Mouse (Mus musculus) kidney, embryonic 15.5 days (tissue): Measurements from ENCODE around the gene Micall2. TPM values are rescaled to one million over a fixed set of nuclear protein-coding genes. Genes with fewer than 3 reads are reported as not detected.
"Not testable (repeated sequence)": the region's sequence is repeated elsewhere in the genome, so short reads cannot be mapped to it uniquely, and the experiment has no call there.

Experiments used
- ATAC-seq: fragments of 200-750 bp; cut with Nextera tagmentation; replicated peaks from 2 replicates; pipeline ENCODE4 v1.8.0; 2017; ENCODE audit warnings: moderate TSS enrichment; ENCODE audit not compliant: low FRiP score
- H3K27ac ChIP-seq: fragments of 300-500 bp; sonication (generic); 2 replicates; pipeline ENCODE4 v1.5.1; 2015; ENCODE audit warnings: mild to moderate bottlenecking, inconsistent platforms
- H3K27me3 ChIP-seq: fragments of 300-500 bp; sonication (generic); 2 replicates; pipeline ENCODE4 v1.6.1; 2015; ENCODE audit warnings: inconsistent platforms
- H3K36me3 ChIP-seq: fragments of 300-500 bp; sonication (generic); 2 replicates; pipeline ENCODE4 v1.6.1; 2015; ENCODE audit warnings: inconsistent platforms
- H3K4me1 ChIP-seq: fragments of 300-500 bp; sonication (generic); 2 replicates; pipeline ENCODE4 v1.6.1; 2015; ENCODE audit warnings: inconsistent platforms
- H3K4me2 ChIP-seq: fragments of 300-500 bp; sonication (generic); 2 replicates; pipeline ENCODE4 v1.6.1; 2015; ENCODE audit warnings: moderate library complexity, mild to moderate bottlenecking, inconsistent platforms
- H3K4me3 ChIP-seq: fragments of 300-500 bp; sonication (generic); replicated peaks from 2 replicates; pipeline ENCODE4 v1.5.1; 2015; ENCODE audit warnings: mild to moderate bottlenecking, inconsistent platforms
- H3K9ac ChIP-seq: fragments of 300-500 bp; sonication (generic); 2 replicates; pipeline ENCODE4 v1.6.1; 2015; ENCODE audit warnings: mild to moderate bottlenecking, inconsistent platforms
- H3K9me3 ChIP-seq: fragments of 300-500 bp; sonication (generic); replicated peaks from 2 replicates; pipeline ENCODE4 v1.6.1; 2016; ENCODE audit warnings: inconsistent platforms
- WGBS: fragments of 180-500 bp; shearing (Covaris S2); methylation state at CpG from one replicate; pipeline ENCODE4 v1.1.7; 2015; ENCODE audit warnings: mixed read lengths; 5-methylcytosine and 5-hydroxymethylcytosine counted together
- polyA plus RNA-seq: library from polyadenylated mRNA; unstranded; fragments of >200 nt; fragmentation: Nextera tagmentation; extraction: Ambion mirVana; gene quantifications from 2 replicates; pipeline ENCODE4 v1.2.1, GENCODE M21; 2015

The Micall2 gene
- polyA plus RNA-seq, 1 experiment from 2014 or later = 5.9 TPM

DNA sequence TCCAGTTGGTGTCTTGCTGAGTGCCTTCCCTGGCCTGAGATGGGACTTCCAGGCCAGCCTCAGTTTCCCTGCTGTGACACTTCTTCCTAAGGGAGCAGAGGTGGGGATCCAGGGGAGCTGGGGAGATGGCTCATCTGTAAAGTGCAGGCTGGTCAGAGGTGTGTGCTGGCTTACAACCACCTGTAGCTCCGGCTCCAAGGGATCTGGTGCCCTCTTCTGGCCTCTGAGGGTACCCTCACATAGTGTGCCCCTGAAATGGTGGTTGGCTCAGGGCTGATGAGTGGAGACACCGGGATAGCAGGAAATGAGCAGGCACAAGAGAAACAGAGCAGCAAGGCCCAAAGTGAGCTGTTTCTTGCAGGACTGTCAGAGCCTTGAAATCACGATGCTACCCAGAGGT is 9.6 kb upstream of the Micall2 start:
- no peaks in the 10 kb centered on the region; the same call in 1 of the 2 replicates for H3K27me3 ChIP-seq
- H3K36me3 ChIP-seq = peaks cover 9% of the 10 kb centered on the region
- H3K4me2 ChIP-seq = no peak overlapping the region
- WGBS = 4% methylated on average over 3 of the region's 3 CpGs
- H3K9me3 ChIP-seq = no peaks in the 10 kb centered on the region
- H3K27ac ChIP-seq = no peak overlapping the region
- ATAC-seq = peak; percentile 83
- peaks cover 5% of the 10 kb centered on the region; the same call in 1 of the 2 replicates for H3K4me1 ChIP-seq
- no peak overlapping the region for H3K4me3 ChIP-seq
- no peak overlapping the region for H3K9ac ChIP-seq

- WGBS = 38% methylated on average over 3 of the region's 3 CpGs
- H3K9me3 ChIP-seq, H3K4me1 ChIP-seq, ATAC-seq, H3K27me3 ChIP-seq, H3K4me3 ChIP-seq, H3K9ac ChIP-seq, H3K27ac ChIP-seq, H3K4me2 ChIP-seq, H3K36me3 ChIP-seq: not testable (repeated sequence)
Observed at GRCm38 (mm10) chr5:139742640-139743039, 6.5 kb upstream of the Micall2 start.

DNA sequence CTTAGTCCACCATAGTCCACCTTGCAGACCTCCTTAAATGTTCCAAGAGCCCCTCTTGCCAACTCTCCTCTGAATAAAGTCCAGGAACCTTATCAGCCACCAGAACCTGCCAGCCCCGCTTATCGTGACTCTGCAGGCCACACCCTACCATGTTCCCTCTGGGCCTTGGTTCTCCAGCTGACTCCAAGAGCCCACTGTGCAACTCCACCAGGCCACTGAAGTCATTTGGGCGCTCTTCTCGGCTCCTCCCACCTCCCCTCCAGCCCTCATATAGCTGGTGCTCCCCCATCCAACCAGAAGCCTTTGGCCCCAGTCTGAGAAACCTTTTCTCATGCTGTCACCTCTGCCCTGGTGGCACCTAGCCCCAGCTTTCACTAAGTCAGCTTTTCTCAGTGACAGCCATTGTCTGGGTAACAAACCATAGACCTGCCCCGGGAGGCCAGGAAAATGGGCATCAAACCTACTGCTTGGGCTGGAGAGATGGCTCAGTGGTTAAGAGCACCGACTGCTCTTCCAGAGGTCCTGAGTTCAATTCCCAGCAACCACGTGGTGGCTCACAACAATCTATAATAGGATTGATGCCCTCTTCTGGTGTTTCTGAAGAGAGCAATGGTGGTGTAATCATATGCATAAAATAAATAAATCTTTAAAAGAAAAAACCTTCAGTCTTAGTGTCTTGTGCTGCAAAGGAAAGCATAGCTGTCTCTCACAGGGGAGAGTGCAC is 2.6 kb upstream of the Micall2 start:
- peaks cover 41% of the 10 kb centered on the region for H3K4me1 ChIP-seq
- H3K36me3 ChIP-seq = no peaks in the 10 kb centered on the region
- no peaks in the 10 kb centered on the region for H3K9me3 ChIP-seq
- H3K27ac ChIP-seq = no peak overlapping the region
- no peak overlapping the region for H3K4me2 ChIP-seq
- peaks cover 4% of the 10 kb centered on the region; the same call in 1 of the 2 replicates for H3K27me3 ChIP-seq
- no peak overlapping the region for H3K9ac ChIP-seq
- ATAC-seq = no peak
- WGBS = 78% methylated on average over 7 of the region's 7 CpGs
- no peak overlapping the region for H3K4me3 ChIP-seq

DNA sequence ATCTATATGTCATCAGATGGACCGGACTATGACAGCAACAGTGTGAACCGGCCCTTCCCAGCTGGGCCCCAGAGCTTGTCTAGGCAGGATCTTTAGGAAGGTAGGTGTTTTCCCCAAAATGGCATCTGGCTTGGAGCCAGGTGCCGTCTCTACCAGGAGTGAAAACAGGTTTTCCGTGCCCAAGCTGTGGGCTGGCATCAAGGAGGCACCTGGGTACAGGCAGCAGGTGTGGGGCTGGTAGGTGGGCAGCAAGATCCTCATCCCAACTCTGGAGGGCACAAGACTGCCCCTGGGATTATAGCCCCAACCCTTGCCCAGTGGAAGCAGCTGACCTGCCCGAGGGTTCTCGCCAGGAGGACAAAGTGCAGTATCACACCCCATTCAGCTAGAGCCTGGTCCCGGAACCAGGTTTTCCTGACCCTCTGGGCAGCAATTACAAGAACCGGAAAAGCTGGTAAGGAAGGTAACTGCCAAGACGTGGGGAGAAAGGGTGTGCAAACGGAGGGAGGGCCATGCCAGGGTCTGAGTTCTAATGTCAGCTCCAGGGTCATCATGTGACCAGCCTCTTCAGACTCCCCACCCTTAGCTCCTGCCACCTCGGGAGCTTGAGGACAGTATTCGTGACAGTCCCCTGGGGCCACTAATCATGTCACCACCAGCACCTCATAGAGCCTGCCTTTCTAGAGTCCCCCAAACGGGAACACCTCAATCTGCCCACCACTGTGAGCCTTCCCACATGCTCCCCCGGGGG is 1.9 kb upstream of the Micall2 start:
- Histone ChIP-seq H3K36me3 (no peaks in the 10 kb centered on the region), H3K27ac (no peak overlapping the region), H3K4me2 (no peak overlapping the region), H3K27me3 (peaks cover 4% of the 10 kb centered on the region; the same call in 1 of the 2 replicates), H3K9me3 (no peaks in the 10 kb centered on the region), H3K4me3 (no peak overlapping the region), H3K4me1 (peaks cover 44% of the 10 kb centered on the region), H3K9ac (no peak overlapping the region)
- ATAC-seq = no peak
- WGBS = 77% methylated on average over 14 of the region's 14 CpGs

DNA sequence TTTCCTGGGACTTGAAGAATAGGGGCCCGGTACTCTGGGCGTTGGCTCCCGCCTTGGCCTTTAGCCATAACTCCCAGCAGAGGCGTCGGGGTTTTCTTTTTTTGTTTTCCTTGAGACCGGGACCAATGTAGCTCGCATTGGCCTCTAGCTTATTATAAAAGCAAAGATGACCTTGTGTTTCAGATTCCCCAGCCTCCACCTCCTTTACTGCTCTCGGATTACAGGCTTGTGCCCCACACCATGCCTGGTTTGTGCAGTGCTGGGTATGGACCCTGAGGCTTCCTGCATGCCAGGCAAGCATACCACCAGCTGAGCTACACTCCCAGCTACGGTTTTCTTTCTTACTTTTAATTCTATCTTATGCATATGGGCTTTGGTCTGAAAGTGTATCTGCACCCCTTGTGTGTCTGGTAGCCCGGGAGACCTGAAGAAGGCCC is 386 bp upstream of the Micall2 start:
- H3K9ac ChIP-seq = no peak overlapping the region
- H3K27ac ChIP-seq = peak overlapping the region; percentile 75
- 12% methylated on average over 10 of the region's 10 CpGs for WGBS
- H3K4me1 ChIP-seq = peaks cover 47% of the 10 kb centered on the region
- peaks cover 4% of the 10 kb centered on the region; the same call in 1 of the 2 replicates for H3K27me3 ChIP-seq
- H3K4me3 ChIP-seq = peak overlapping the region; percentile 57
- no peaks in the 10 kb centered on the region for H3K36me3 ChIP-seq
- peak; percentile 44 for ATAC-seq
- H3K4me2 ChIP-seq = peak overlapping the region; percentile 99
- no peaks in the 10 kb centered on the region for H3K9me3 ChIP-seq

- H3K4me1 ChIP-seq = peaks cover 64% of the 10 kb centered on the region
- H3K27me3 ChIP-seq = peaks cover 4% of the 10 kb centered on the region; the same call in 1 of the 2 replicates
- H3K9me3 ChIP-seq = no peaks in the 10 kb centered on the region
- H3K4me2 ChIP-seq = peak overlapping the region; percentile 99
- no peak overlapping the region; the same call in 1 of the 2 replicates for H3K9ac ChIP-seq
- H3K36me3 ChIP-seq = no peaks in the 10 kb centered on the region
- H3K27ac ChIP-seq = no peak overlapping the region
- no peak for ATAC-seq
- 66% methylated on average over 7 of the region's 7 CpGs for WGBS
- H3K4me3 ChIP-seq = peak overlapping the region; percentile 57; the same call in 1 of the 2 replicates
Observed at GRCm38 (mm10) chr5:139734746-139735145, 1.4 kb downstream of the Micall2 start.

DNA sequence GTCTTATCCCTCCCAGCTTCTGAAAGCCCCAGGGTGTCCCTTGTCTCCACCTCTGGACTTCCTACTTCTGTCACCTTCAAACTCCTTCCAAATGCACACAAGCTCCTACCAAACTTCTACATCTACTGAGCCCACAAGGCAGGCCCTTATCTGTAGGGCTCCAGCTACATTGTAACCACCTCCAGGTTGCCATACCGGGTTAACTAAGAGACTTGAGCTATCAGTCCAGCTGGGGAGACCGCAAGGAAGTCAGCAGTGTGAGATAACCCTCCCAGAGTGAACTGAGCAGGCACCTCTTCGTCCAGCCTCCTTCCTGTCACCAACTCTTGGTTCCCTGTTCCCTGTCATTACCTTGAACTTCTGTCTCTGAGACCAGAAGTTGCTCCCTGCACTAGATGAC is 2.1 kb downstream of the Micall2 start:
- Histone ChIP-seq H3K27ac (no peak overlapping the region), H3K36me3 (no peaks in the 10 kb centered on the region), H3K4me1 (peaks cover 64% of the 10 kb centered on the region), H3K27me3 (peaks cover 4% of the 10 kb centered on the region; the same call in 1 of the 2 replicates), H3K9ac (no peak overlapping the region), H3K4me2 (no peak overlapping the region), H3K4me3 (no peak overlapping the region), H3K9me3 (no peaks in the 10 kb centered on the region)
- no peak for ATAC-seq
- WGBS = 71% methylated on average over 3 of the region's 3 CpGs

DNA sequence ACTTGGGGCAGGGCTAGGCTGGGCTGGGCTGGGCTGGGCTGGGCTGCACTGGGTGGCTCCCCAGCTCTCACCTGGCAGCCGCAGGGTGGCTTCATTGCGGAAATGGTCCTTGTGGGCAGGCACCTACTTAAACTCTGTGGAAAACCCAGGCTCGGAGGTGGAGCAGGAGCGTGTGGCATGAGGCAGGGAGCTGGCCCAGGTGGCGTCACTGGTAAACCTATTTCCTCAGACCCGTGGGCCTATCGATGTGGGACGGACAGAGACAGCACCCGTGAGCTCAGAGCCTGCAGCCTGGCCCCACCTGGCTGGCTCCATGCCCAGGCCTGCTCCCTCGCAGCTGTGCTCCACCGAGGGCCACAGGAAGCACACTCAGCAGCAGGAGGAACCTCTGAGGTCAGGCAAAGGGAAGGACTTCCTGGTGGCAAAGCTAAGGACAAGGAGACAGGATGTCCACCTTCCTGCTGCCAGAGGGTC is 3.5 kb downstream of the Micall2 start:
- Histone ChIP-seq H3K4me2 (peak overlapping the region; percentile 22), H3K27ac (peak overlapping the region; percentile 61), H3K9ac (peak overlapping the region; percentile 11; the same call in 1 of the 2 replicates), H3K9me3 (no peaks in the 10 kb centered on the region), H3K36me3 (no peaks in the 10 kb centered on the region), H3K27me3 (peaks cover 4% of the 10 kb centered on the region; the same call in 1 of the 2 replicates), H3K4me1 (peaks cover 64% of the 10 kb centered on the region), H3K4me3 (no peak overlapping the region)
- WGBS = 60% methylated on average over 11 of the region's 11 CpGs
- ATAC-seq = no peak

DNA sequence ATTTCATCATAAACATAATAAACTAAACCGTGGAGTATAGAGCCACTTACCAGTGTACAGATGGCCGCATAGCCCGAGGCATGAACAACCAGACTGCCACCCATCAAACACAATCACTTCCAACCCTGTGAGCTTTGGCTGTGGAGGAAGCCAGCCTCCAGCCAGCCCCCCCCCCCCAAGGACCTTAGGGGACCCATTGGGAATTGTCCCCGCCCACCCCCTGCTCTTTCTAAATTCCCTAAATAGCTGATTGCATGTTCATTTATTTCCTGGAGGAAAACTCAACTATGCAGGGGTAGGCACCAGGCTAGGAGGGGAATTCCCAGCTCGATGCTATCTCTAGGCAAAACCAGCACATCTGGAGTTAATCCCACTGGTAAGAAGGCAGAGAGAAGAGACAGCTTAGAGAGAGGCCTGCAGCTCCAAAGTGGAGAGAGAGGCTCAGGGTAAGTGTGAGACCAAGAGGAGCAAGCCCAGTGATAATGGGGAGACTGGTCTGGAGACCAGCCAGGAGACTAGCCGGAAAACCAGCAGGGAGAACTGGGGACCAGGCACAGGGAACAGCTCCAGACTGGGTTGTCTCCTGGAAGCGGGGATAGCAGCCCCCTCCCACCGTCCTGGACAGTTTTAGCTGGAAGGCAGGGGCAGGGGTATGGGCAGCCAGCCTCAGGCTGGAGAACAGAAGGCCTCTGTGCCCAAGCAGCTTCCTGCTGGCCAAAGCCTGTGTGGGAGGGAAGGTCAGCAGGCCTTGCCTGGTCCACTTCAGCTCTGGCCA is 5.2 kb downstream of the Micall2 start:
- peaks cover 4% of the 10 kb centered on the region; the same call in 1 of the 2 replicates for H3K27me3 ChIP-seq
- peaks cover 52% of the 10 kb centered on the region for H3K4me1 ChIP-seq
- H3K36me3 ChIP-seq = no peaks in the 10 kb centered on the region
- peak overlapping the region; percentile 89 for H3K27ac ChIP-seq
- H3K9ac ChIP-seq = peak overlapping the region; percentile 21; the same call in 1 of the 2 replicates
- H3K9me3 ChIP-seq = no peaks in the 10 kb centered on the region
- 0 out of 2 replicates have a peak, but pooled peaks have one; percentile 7 for ATAC-seq
- H3K4me2 ChIP-seq = peak overlapping the region; percentile 31
- WGBS = 47% methylated on average over 8 of the region's 8 CpGs
- no peak overlapping the region for H3K4me3 ChIP-seq

DNA sequence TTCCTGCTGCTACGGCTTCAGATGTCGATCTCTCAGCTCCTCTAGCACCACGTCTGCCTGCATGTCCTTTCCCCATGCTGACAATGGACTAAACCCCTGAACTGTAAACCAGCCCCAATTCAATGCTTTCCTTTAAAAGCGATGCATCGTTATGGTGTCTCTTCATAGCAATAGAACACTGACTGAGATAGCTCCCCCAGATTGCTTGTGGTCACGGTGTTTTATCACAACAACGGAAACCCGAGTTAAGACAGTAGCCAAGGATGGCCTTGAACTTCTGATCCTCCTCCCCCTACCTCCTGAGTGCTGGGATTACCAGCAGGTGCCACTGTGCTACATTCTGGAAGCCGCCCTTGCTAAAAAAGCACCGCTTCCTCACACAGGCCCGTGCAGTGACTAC is 8.9 kb downstream of the Micall2 start:
- Histone ChIP-seq H3K4me1 (peaks cover 42% of the 10 kb centered on the region), H3K27me3 (no peaks in the 10 kb centered on the region), H3K36me3 (no peaks in the 10 kb centered on the region), H3K27ac (no peak overlapping the region), H3K9me3 (no peaks in the 10 kb centered on the region), H3K4me2 (no peak overlapping the region), H3K9ac (no peak overlapping the region), H3K4me3 (no peak overlapping the region)
- 78% methylated on average over 11 of the region's 11 CpGs for WGBS
- no peak for ATAC-seq

- no peaks in the 10 kb centered on the region for H3K27me3 ChIP-seq
- no peak for ATAC-seq
- no peak overlapping the region for H3K27ac ChIP-seq
- H3K9me3 ChIP-seq = no peaks in the 10 kb centered on the region
- no peak overlapping the region for H3K4me2 ChIP-seq
- 84% methylated on average over 3 of the region's 3 CpGs for WGBS
- no peaks in the 10 kb centered on the region for H3K36me3 ChIP-seq
- no peak overlapping the region for H3K4me3 ChIP-seq
- H3K9ac ChIP-seq = no peak overlapping the region
- peaks cover 38% of the 10 kb centered on the region for H3K4me1 ChIP-seq
Observed at GRCm38 (mm10) chr5:139726186-139726585, 9.9 kb downstream of the Micall2 start.
